Mouse (Mus musculus) brain, embryonic 18.5 days (tissue): ENCODE results near the gene Lars2.
"Not testable (repeated sequence)": the region's sequence is repeated elsewhere in the genome, so short reads cannot be mapped to it uniquely, and the experiment has no call there.

ENCODE experiments used
- DNase-seq: peaks from one replicate; pipeline ENCODE4 v3.0.0-alpha.2; 2012; ENCODE audit warnings: low read depth, low spot score

The Lars2 gene

GRCm38 (mm10) chr9:123366708-123367385 lies at the start of gene Lars2:
Gene Lars2, plus strand, starts transcription at chr9:123366927.
- DNase-seq, result peak; percentile 88

DNA sequence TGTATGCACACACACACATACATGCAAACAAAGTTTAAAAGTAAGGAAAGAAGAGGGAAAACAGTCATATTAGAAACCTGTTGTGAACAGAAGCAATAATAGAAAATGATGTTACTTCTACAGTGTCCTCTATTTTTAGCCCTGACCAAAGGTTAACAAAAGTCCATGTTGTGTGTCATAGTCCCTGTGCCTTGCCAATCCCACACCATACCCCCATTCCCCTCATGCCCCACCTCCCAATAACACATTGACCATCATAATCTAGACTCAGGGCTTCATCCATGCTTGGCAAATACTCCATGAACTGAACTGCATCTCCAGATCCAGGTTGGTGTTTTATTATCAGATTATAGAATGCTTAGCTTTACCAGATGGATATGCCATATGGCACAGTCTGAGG lies 40.6 kb upstream of the Lars2 start:
- no peak for DNase-seq

DNA sequence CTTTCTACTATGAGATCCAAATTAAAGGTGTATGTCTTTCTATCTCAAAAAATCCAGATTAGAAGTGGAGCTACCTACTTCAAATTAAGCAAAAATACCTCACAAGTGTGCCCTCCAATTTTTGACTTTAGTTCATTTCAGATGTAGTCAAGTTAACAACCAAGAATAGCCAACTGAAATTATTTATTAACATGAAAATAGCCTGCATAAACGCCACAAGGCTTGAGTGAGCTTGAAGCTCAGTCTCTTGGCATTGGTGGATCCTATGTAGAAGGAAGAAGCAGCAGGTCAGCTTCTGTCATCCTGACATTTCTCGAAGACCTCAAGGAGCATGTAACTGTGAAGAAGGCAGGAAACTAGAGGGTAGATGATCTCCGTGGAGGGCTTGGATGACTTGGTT lies 38.4 kb upstream of the Lars2 start:
- DNase-seq, result no peak

- DNase-seq, result no peak
Observed at GRCm38 (mm10) chr9:123329831-123330230, 36.9 kb upstream of the Lars2 start.

- DNase-seq, result not testable (repeated sequence)
Observed at GRCm38 (mm10) chr9:123330271-123330670, 36.5 kb upstream of the Lars2 start.

DNA sequence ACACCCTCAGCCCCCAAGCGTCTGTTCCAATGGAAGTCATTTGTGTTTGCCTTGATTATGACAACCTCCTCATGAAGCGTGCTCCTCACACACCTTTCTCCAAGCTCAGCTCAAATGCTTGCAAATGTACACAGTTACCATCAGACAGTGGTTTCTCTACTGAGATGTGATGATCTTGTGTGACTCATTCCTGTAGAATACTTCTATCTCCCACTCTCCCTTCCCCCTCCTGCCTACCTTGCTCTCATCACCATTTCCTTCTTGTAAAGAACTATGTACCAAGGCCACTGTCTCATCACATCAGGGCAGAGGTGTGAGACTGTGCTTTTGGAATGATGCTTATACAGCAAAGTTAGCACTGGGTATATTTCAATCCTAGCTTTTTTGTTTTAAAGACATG lies 33.2 kb upstream of the Lars2 start:
- DNase-seq, result no peak

- DNase-seq, result no peak
Observed at GRCm38 (mm10) chr9:123335044-123335670, 31.6 kb upstream of the Lars2 start.

- no peak for DNase-seq
Observed at GRCm38 (mm10) chr9:123339651-123340144, 27.0 kb upstream of the Lars2 start.

DNA sequence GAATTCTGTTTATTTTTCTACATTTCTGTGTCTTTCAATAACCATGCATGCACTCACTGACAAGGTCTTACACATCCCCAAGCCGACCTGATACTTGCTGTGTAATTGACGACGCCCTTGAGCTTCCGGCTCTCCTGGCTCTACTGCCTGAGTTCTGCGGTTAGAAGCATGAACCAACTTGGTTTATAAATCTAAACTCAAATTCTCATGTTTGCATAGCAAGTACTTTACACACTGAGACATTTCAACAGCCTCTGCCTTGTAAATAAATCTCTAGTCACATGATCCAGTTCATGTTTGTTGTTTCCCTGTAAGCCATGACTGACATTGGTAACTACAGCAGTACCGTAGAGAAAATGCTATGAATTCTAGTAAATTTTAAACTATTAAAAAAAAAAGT lies 25.5 kb upstream of the Lars2 start:
- no peak for DNase-seq

- DNase-seq, result no peak
Observed at GRCm38 (mm10) chr9:123343069-123343468, 23.7 kb upstream of the Lars2 start.

GRCm38 (mm10) chr9:123349286-123349685 lies 17.4 kb upstream of the Lars2 start:
- not testable (repeated sequence) for DNase-seq

- DNase-seq, result no peak
Observed at GRCm38 (mm10) chr9:123359981-123360380, 6.7 kb upstream of the Lars2 start.

DNA sequence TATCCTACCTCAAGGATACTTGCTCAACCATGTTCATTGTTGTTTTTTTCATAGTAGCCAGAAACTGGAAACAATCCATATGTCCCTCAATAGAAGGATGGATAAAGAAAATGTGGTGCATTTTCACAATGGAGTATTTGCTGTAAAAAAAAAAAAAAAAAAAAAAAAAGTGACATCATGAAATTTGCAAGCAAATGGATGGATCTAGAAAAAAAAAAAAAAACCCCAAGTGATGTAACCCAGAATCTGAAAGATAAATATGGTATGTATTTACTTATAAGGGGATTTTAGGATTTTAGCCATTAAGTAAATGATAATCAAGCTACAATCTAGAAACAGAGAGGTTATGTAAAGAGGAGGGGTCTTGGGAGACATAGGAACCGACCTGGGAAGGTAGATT lies 1.4 kb upstream of the Lars2 start:
- no peak for DNase-seq

DNA sequence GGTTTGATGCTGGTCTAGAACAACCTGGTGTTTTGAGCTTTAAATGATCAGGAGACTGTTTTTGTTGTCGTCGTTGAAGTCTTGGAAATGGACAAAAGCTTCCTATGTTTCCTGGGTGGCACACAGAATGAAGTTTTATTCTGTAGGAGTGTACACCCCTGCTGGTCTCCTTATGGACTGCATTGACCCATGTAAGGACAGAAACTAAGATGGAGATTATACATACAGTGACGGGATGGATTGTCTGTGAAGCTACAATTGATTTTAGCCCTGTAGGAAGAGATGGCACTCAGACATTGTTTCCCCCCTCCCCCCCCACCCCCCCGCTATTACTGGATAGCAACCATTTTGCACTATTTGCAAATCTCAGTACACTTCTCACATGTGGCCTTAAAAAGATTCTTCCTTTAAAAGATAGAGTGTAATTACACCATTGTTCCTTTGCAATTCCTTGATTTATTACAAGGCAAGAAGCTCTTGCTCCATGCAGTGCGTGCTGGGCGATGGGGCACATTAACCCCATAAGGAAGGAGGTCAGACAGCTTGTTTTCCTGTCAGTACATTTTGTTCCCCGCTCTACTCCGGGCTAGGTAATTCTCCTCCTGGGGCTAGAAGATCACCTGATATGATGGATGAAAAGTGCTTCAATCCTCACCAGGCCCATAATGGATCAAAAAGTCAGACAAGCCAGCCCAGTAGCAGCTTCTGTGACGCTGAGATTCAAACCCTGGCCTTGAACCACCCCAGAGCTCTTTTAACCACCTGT lies 602 bp upstream of the Lars2 start:
- DNase-seq, result no peak

GRCm38 (mm10) chr9:123367636-123368035 lies 909 bp downstream of the Lars2 start:
- no peak for DNase-seq

DNA sequence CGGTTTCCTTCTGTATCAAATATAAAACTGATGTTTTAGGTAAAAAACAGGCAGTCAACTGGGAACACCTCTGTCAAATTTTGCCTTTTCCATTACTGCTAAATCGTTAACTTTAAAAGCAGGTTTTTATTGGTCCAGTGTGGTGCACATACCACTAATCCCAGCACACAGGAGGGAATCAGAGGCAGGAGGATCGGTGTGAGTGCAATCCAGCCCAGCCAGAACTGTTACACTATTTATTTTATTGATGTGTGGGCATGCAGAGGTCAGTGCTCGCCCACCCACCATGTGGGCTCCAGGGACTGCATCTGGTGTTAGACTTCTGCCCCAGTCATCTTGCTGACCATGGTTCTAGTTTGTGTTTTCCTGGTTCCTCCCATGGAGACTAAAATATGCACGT lies 15.7 kb downstream of the Lars2 start:
- no peak for DNase-seq

- DNase-seq, result no peak
Observed at GRCm38 (mm10) chr9:123384696-123385095, 18.0 kb downstream of the Lars2 start.

DNA sequence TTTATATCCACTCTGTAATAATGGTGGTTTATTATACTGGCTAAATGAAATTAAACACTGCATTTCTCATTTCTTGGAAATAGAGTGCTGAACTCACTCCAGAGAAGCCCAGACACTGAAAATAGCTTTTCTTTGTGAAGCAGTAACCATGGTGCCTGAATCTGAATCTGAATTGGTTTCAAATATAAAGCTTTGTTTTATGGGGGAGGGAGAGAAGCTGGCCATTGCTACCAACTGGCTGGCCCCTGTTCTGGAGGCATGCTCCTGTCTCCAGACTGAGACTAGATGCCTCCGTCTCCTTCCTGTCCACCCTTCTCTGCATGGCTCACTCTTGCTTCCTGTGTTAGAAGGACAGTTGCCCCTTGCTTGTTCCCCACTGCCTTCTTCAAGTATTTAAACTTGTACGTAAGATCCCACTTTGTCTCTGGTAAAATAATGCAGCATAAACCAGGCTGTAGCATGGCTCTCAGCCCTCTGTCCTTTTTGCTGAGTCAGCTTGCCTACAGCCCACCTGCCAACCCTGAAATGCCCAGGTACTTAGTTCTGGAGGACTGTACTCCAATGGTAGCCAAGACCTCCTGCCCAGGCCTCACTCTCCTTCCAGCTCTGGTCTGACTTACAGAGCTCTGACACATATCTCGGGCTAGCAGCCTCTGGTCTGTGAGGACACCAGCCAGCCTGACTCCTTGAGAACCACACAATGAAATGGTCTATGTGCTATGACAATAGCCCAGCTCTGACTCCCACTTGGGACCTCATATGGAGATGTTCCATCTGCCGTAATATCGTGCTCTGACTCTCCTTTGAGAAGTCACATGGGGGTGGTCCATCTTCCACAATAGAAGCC lies 18.8 kb downstream of the Lars2 start:
- DNase-seq, result no peak

GRCm38 (mm10) chr9:123386347-123386746 lies 19.6 kb downstream of the Lars2 start:
- DNase-seq, result no peak

GRCm38 (mm10) chr9:123388087-123389007 lies 21.6 kb downstream of the Lars2 start:
- DNase-seq, result not testable (repeated sequence)
